Mouse (Mus musculus) frontal cortex, adult (tissue): ENCODE measurements around the gene Lpar3.
A peak's percentile ranks its signal among the peaks of the same experiment; 100 is the strongest.
"Not testable (repeated sequence)": the region's sequence is repeated elsewhere in the genome, so short reads cannot be mapped to it uniquely, and the experiment has no call there.

Source experiments
- ATAC-seq: cut with Nextera tagmentation; 2 replicates; pipeline ENCODE4 v1.9.2; 2017; ENCODE audit warnings: mild to moderate bottlenecking, moderate library complexity, mixed read lengths; ENCODE audit not compliant: low TSS enrichment

Gene Lpar3

GRCm38 (mm10) chr3:146209759-146210158 lies 11.0 kb upstream of the Lpar3 start:
- ATAC-seq = not testable (repeated sequence)

GRCm38 (mm10) chr3:146211141-146211747 lies 9.5 kb upstream of the Lpar3 start:
- ATAC-seq = no peak

GRCm38 (mm10) chr3:146211964-146212363 lies 8.8 kb upstream of the Lpar3 start:
- ATAC-seq = no peak

- ATAC-seq = no peak
These were observed 7.4 kb upstream of the Lpar3 start for GRCm38 (mm10) chr3:146213336-146213735.

GRCm38 (mm10) chr3:146216561-146216960 lies 4.2 kb upstream of the Lpar3 start:
- ATAC-seq = no peak

GRCm38 (mm10) chr3:146224271-146224670 lies 3.5 kb downstream of the Lpar3 start:
- no peak for ATAC-seq

GRCm38 (mm10) chr3:146225061-146225761 lies 4.4 kb downstream of the Lpar3 start:
- peak; percentile 52; the same call in 1 of the 2 replicates for ATAC-seq

GRCm38 (mm10) chr3:146227427-146227826 lies 6.7 kb downstream of the Lpar3 start:
- no peak for ATAC-seq

- ATAC-seq = no peak
These were observed 8.0 kb downstream of the Lpar3 start for GRCm38 (mm10) chr3:146228559-146229310.

- no peak for ATAC-seq
These were observed 11.9 kb downstream of the Lpar3 start for GRCm38 (mm10) chr3:146232708-146233107.

GRCm38 (mm10) chr3:146233741-146234140 lies 13.0 kb downstream of the Lpar3 start:
- ATAC-seq = no peak

- ATAC-seq = no peak
These were observed 13.8 kb downstream of the Lpar3 start for GRCm38 (mm10) chr3:146234530-146234929.

- ATAC-seq = no peak
These were observed 15.5 kb downstream of the Lpar3 start for GRCm38 (mm10) chr3:146236280-146236679.

GRCm38 (mm10) chr3:146237676-146238075 lies 16.9 kb downstream of the Lpar3 start:
- ATAC-seq = no peak

- no peak for ATAC-seq
These were observed 23.9 kb downstream of the Lpar3 start for GRCm38 (mm10) chr3:146244630-146245029.

- no peak for ATAC-seq
These were observed 25.8 kb downstream of the Lpar3 start for GRCm38 (mm10) chr3:146246557-146246956.

- ATAC-seq = no peak
These were observed 26.2 kb downstream of the Lpar3 start for GRCm38 (mm10) chr3:146246992-146247391.

- ATAC-seq = no peak
These were observed 29.1 kb downstream of the Lpar3 start for GRCm38 (mm10) chr3:146249895-146250294.

GRCm38 (mm10) chr3:146251771-146252170 lies 31.0 kb downstream of the Lpar3 start:
- ATAC-seq = no peak

GRCm38 (mm10) chr3:146253736-146254320 lies 33.1 kb downstream of the Lpar3 start:
- ATAC-seq = no peak

GRCm38 (mm10) chr3:146255123-146255522 lies 34.4 kb downstream of the Lpar3 start:
- ATAC-seq = no peak

- no peak for ATAC-seq
These were observed 36.8 kb downstream of the Lpar3 start for GRCm38 (mm10) chr3:146257483-146258122.
